Mouse (Mus musculus) layer of hippocampus, adult 11-12 months (tissue): ENCODE data around the gene Plpp3.

Source experiments
- DNase-seq: peaks from one replicate; pipeline ENCODE4 v3.0.0; 2022; ENCODE audit warnings: low spot score

Gene Plpp3

DNA sequence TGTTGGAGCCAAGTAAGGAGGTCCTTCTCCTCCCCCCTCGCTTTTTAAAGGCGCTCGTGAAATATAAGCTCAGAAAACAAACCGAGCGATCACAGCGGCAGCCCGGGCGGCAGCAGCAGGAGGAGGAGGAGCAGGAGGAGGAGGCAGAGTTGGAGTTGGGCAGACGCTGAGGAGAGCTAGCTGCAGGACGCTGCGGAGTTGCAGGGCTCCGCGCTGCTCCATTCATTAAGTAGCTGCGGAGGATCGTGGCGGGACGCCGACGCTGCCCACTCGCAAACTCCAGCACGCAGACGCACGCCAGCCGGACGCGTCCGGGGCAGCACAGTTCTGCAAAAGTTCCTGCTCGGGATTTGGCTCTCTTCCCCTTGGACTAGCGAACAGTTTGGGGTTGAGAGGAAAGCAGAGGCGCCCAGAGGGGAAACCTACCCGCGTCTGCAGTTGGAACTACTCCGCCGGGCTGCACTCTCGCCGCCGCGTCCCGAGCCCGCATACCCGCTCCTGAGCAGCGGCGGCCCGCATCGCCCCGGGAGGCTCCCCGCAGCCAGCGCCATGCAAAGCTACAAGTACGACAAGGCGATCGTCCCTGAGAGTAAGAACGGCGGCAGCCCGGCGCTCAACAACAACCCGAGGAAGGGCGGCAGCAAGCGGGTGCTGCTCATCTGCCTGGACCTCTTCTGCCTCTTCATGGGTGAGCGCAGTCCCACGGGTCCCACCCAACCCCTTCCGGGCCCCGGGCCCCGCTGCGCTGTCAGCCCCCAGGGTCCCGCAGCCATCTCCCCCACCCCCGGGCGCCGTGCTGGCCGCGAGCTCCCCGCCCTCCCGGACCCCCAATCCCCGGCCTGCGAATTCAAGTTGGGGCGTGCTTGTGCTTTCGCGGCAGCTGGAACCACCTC is at the start of gene Plpp3:
Gene Plpp3, plus strand, starts transcription at position 72 of the 893 bp plus-strand sequence.
- DNase-seq: peak; percentile 76

GRCm38 (mm10) chr4:105107943-105108640 is 49.1 kb upstream of the Plpp3 start:
- DNase-seq: no peak

DNA sequence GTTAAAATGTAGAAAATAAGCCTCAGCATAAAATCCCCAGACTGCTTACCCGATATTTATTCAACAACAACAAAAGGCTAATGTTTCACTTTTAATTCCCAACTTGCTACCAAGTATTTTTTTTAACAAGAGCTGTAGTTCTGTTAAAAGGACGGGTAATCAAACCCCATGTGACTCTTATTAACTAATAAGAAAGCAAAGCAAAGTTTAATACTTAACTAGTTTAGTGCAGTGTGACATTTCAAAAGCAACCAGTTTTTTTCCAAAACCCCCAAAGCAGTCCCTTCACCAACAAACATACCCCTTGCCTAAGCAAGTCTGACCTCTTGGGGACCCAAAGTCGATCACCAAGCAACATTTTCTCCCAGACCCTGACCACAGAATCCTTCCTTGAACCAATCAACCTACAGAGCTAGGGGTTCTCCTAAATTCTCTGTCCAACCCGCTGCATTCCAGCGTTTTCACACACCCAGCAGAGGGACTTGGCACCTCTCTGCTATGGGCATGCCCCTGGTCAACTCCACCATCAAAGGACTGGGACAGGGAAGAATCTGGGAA is 48.4 kb upstream of the Plpp3 start:
- no peak for DNase-seq

GRCm38 (mm10) chr4:105109199-105109989 is 47.8 kb upstream of the Plpp3 start, which contains the start of gene Prkaa2:
TSS of gene Prkaa2 (minus strand) at chr4:105109890.
- peak; percentile 74 for DNase-seq

DNA sequence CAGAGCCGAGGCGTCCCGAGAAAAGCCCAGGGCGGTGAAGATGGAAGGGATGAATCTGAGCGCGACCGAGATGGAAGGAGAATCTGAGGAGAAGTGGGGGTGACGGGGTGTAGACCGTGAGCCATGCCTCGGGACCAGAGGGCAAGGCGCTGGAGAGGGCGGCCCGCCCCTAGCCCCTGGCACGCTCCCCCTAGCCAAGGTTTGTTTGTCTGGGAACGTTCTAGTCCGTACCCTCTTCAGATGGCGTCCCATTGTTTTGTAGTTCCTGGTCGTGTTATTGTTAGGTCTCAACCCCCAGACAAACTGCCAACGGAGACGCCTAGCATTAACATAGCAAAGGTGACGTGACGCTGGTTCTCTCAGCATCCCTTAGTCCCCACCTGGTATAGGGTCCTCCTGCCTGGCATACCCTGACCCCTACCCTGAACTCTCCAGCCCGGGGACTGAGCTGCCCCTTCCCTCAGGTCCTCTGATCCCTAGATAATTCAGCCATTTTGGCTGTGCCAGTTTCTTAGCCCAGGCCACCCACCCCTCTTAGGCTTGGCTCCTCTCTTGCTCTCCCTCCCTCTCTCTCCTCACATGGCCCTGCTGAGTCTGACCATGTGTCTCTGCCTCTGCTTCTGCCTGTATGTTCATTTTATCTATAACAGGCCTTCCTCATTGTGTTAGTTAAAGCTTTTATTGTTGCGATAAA is 47.0 kb upstream of the Plpp3 start:
- peak; percentile 48 for DNase-seq

DNA sequence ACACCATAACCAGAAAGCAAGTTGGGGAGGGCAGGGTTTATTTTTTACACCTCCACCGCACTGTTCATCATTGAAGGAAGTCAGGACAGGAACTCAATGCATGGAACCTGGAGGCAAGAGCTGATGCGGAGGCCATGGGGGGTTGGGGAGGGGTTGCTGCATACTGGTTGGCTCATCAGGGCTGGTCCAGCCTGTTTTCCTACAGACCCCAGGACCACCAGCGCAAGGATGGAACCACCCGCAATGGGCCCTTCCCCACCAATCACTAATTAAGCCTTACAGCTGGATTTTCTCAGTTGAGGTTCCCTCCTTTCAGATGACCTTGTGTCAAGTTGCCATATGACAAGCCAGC is 46.5 kb upstream of the Plpp3 start:
- DNase-seq: peak; percentile 23

DNA sequence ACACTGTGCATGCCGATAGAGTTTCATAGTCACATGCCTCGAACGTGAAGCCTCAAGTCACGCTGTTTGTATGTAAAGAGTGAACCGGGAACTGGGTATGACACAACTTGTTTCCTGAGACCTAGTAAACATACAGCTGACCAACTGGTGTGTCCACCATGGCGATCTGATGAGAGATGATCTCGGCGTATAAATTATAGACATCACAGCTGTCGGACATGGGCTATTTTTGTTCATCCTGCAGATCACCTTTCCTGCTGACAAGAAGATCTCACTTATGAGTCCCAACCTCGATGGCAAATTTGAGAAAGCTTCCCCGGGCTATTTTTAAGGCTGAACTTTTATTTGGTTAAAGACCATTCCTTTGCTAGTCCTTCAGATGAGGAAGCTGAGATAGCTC is 45.4 kb upstream of the Plpp3 start:
- DNase-seq: no peak

GRCm38 (mm10) chr4:105113042-105113441 is 44.1 kb upstream of the Plpp3 start:
- DNase-seq: no peak

DNA sequence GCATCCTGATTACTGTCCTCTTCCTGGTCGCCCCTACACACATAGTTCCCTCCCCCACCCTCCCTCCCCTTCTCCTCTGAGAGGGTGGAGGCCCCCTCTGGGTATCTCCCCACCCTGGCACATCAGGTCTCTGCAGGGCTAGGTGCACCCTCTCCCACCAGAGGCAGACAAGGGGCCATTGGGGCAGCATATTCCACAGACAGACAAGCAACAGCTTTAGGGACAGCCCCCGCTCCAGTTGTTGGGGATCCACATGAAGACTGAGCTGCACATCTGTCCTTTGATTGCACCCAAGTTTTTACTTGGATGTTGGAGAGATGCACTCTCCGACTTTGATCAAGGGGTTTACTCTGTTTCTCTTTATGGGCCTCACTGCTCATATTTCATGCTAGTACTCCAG is 43.7 kb upstream of the Plpp3 start:
- no peak for DNase-seq

- DNase-seq: peak; percentile 22
Measured at GRCm38 (mm10) chr4:105121081-105121480, 36.1 kb upstream of the Plpp3 start.

DNA sequence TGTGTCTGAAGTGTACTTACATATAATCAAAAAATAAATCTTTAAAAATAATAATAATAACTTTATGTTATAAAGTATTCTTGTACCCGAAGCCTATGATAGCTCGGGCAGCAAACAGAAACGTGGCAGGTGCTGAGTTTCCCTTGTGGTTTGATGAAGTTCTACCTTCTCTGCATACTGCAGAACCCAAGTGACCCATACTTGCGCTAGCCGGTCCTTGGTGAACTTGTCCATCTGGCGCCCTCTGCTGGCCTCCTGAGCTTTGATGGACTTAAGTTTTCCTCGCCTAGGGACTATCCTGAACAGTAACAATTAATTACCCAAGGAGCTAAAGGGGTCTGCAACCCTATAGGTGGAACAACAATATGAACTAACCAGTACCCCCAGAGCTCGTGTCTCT is 34.7 kb upstream of the Plpp3 start:
- DNase-seq: peak; percentile 68

GRCm38 (mm10) chr4:105129212-105129611 is 27.9 kb upstream of the Plpp3 start:
- DNase-seq: no peak

GRCm38 (mm10) chr4:105131756-105132314 is 25.3 kb upstream of the Plpp3 start:
- DNase-seq: no peak

- DNase-seq: no peak
Measured at GRCm38 (mm10) chr4:105133350-105134050, 23.6 kb upstream of the Plpp3 start.

DNA sequence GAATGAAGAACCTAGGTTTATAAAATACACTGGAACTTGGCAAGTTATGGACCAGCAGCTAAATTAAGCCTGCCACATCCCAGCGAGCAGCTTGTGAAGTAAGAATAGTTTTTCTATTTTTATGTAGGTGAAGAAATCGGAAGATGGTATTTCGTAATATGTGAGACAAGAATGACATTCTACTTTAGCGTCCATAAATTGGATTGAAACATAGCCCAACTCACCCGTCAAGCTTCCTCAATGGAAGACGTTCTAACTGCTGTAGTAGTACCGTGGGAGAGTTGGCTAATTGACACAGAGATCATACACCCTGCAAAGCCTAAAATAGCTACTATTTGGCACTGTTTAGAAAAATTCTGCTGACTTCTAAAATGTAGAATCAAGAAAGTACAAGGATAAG is 7.7 kb upstream of the Plpp3 start:
- DNase-seq: no peak

GRCm38 (mm10) chr4:105151911-105152690 is 5.0 kb upstream of the Plpp3 start:
- peak; percentile 83 for DNase-seq

DNA sequence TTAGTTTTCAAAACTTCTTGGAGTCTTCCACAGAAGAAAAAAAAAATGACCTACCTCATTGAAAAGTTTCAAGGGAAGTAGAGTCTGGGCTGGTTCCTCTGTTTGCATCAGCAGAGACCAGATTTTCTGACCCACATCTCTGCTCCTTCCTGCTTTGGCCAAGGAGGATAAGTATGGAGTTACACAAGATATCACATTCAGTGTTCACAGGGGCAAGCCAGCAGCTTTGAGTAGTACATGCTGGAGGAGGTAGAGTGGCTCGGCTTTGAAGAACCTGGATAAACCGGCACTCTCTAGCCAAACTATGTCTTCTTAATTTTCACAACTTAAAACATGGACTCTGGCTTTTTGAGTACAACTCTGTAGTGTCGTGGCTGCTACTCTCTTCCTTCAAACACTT is 3.9 kb upstream of the Plpp3 start:
- DNase-seq: no peak

DNA sequence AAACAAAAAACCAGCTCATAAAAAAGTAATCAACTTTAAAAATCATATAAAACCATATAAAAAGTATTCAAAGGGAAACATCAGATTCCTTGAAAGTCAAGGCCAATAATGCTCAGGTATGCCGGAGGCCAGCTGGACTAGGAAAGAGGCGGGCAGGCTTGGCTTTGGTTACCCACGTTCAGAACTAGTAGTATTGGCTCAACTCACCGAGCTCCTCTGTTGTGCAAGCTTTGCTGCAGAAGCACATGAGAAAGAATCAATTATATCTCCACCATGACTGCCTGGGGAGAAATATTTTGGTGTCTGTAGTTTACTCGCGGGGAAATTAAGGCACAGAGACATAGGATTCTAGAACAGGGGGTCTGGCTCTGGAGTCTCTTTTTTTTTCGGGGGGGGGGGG is 866 bp upstream of the Plpp3 start:
- no peak for DNase-seq

DNA sequence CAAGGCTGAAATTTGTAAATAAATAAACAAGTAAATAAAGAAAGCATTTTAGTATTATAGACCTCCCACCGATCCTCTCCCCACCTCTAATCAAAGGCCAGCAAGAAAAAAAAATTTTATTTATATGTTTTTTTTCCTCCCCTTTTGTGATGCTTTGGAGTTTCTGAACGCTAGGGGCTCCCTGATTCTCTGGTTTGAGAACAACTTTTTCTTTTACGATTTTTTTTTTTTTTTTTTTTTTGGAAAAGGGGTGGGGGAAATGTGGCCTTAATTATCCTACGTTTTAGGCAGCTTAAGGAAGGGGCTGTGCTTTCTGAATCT is 232 bp upstream of the Plpp3 start:
- DNase-seq: no peak

DNA sequence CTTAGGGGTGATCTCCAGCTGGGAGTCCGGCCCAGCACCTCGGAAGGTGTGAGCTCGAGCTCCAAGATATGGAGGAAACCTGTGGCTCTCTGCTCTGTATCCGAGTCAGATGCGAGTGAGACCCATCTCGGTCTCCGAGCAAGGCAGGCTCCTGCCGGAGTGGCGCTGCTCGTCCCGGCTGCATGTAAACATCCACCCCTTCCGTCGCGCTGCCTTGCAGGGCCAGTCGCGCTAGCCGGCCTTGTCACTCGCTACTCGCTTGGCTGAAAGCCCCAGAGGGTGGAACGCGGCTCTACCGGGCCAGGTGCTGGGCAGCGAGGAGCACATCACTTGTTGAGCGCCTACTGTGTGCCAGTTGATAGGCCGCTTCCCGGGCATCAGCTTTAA is 1.0 kb downstream of the Plpp3 start:
- DNase-seq: peak; percentile 71
